Mouse (Mus musculus) gastrocnemius, adult 18-20 months (tissue): ENCODE measurements around the gene Tulp3. TPM values are rescaled to one million over a fixed set of nuclear protein-coding genes. Genes with fewer than 3 reads are reported as not detected.
A peak's percentile ranks its signal among the peaks of the same experiment; 100 is the strongest.
"Not testable (repeated sequence)": the region's sequence is repeated elsewhere in the genome, so short reads cannot be mapped to it uniquely, and the experiment has no call there.

ENCODE experiments used
- DNase-seq: peaks from one replicate; pipeline ENCODE4 v3.0.0; 2021; ENCODE audit warnings: low spot score
- total RNA-seq, 2 experiments: library from RNA; stranded (reverse); gene quantifications; 2 replicates each; pipeline ENCODE4 v1.2.3; 2021

Tulp3 gene
- total RNA-seq, 2 experiments from 2014 or later = 6.3 to 8.2 TPM

DNA sequence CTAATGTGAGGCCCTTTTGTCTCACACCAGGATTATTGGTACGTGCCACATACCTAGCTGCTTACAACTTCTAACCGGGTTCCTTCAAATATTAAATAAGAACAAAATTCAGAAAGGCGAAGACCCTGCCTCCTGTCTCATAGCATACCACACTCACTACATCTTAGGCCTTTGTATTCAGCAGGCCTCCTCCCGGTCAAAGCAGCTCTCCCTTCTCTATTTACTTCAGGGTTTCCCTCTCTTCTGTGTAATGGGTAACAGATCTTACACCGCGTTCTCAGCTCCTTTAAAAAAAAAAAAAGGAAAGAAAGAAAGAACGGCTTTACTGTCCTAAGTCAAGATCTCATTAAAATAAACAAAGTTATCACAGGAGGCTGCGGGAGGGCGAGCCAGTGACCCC lies 6.2 kb upstream of the Tulp3 start:
- no peak for DNase-seq

GRCm38 (mm10) chr6:128358999-128359398 lies 3.3 kb upstream of the Tulp3 start:
- peak; percentile 59 for DNase-seq

DNA sequence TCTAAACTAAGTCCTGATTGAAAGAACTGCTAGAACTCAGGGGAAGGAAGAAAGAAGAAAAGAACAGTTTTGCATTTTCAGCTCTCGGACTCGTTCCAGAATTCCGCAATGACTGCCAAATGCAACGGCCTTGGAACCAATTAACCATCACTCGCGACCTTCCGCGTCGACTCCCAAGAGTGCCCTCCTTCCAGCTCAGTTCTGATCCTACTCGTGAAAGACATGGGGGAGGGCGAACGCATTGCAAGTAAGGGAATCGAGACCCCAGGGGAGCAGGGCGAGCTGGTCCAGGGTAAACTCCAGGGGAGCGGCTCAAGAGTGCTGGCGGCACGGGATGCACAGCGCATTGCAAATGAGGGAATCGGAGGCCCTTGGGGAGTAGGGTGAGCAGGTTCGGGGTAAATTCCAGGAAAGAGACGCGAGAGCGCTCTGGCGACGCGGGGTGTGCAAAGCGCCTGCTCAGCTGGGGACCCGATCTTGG lies 410 bp downstream of the Tulp3 start:
- peak; percentile 27 for DNase-seq

DNA sequence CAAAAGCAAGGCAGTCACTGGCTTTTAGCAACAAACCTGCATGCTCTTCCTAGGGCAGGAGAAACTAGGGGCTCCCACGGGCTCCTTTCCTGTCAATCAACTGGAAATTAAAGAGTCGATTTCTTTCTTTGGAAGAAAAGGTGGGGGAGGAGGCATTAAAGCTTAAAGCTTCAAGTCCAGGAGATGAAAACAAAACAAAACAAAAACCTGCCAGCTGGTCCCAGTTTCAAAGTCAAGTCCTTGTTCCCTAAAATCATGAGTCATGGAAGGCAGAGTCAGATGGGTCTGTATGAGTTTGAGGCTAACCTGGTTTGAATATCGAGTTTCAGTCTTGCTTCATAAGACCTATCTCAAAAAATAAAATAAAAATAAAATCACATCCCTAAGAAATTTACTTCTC lies 1.5 kb downstream of the Tulp3 start:
- DNase-seq = no peak

GRCm38 (mm10) chr6:128349711-128350110 lies 5.9 kb downstream of the Tulp3 start:
- DNase-seq = no peak

DNA sequence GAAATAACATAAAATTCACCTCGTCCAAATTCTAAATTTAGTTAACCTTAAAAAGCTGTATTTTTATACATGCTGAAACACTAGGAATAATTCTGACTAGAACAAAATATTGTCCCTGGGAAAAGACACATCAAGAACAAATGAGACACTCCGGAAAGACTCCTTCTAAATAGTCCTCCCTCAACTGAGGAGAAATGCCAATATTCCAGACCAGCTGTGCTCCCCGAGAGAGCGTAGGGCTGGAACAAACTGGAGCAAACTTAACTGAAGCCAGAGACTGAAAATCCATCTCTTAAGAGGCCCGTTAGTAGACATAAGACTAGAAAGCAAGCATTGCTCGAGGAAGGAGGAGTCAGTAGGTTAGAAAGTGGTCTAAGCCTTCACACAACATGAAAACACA lies 8.9 kb downstream of the Tulp3 start:
- DNase-seq = peak; percentile 32

DNA sequence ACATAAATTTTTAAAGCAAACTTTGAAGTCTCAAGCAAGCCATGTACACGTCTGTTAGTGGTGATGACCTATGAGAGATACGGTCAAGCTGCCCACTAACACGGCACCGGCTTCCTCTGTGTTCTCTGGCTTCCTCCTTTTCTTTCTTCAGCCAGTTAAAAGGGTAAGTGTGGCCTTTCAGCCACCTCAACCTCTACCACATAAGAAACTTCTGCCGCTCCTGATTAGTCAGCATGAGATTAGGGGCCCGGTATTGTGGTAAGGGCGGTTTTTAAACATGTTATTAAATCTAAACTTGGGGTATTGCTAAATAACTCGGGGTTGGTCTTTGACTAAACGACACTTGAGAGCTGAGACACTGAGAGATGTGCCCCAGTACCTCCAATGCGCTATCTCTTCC lies 10.0 kb downstream of the Tulp3 start:
- no peak for DNase-seq

DNA sequence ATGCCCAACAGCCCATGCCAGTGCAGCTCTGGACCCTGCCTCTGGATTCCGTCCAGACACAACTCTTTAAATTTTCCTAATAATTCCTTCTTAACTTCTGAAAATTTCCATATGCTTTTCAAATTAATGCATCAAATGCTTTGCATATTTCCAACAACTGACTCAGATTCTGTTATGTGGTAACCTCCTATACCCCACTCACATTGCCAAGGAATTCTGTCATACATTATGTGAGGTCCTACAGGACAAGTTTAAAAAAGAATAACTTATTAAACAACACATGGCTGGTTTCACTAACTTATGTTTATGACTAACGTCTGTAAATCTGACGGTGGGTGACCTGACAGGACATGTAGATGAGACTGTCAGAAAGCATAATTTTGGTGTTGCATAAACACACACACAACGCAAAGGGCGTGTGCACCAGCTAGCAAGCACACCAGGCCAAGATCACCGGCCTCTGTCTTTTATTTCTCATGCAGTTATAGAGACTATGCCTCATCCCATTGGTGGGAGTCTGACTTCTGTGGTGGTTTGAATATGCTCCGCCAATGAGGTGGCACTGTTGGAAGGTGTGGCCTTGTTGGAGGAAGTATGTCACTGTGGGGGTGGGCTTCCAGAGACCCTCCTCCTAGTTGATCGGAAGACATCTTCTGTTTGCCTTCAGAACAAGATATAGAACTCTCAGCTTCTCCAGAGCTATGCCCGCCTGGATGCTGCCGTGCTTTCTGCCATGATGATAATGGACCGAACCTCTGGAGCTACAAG lies 13.5 kb downstream of the Tulp3 start:
- DNase-seq = no peak

GRCm38 (mm10) chr6:128338876-128339275 lies 16.8 kb downstream of the Tulp3 start:
- DNase-seq = no peak

GRCm38 (mm10) chr6:128337467-128337866 lies 18.2 kb downstream of the Tulp3 start:
- no peak for DNase-seq

DNA sequence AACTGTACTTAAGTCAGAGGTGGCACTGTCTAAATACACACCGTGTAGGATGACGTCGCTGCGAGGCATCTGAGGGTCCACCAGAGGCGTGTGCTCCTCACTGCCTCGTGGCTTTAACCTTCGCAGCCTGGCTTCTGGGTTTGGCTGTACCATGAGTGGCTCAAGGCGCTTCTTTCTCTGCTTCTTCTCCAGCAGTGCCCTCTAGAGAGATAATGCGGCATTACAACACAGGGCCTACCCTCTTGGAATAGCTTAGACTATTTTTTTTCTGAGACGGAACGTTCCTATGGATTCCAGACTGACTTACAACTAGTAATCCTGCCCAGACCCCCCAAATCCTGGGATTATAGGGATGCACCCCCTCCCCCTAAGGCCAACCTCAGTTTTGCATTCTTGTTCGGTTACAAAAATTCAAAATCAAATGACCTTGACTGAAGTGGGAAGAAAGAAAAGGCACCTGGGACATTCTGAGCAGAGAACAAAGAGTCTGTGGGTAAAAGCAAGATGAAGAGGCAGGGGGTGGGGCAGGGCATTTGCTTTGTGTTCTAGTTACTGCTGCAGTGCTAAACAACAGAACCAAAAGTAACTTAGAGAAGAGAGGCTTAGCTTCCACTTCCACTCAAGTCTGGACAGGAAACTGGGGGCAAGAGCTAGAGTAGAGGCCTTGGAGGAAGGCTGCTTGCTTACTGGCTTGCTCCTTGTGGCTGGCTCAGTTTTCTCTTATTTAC lies 21.1 kb downstream of the Tulp3 start:
- peak; percentile 72 for DNase-seq

GRCm38 (mm10) chr6:128318317-128318716 lies 37.3 kb downstream of the Tulp3 start:
- DNase-seq = peak; percentile 68

- no peak for DNase-seq
These were observed 40.1 kb downstream of the Tulp3 start for GRCm38 (mm10) chr6:128315597-128315996.

GRCm38 (mm10) chr6:128314796-128315195 lies 40.9 kb downstream of the Tulp3 start:
- no peak for DNase-seq

GRCm38 (mm10) chr6:128308311-128308710 lies 47.3 kb downstream of the Tulp3 start:
- DNase-seq = peak; percentile 68

DNA sequence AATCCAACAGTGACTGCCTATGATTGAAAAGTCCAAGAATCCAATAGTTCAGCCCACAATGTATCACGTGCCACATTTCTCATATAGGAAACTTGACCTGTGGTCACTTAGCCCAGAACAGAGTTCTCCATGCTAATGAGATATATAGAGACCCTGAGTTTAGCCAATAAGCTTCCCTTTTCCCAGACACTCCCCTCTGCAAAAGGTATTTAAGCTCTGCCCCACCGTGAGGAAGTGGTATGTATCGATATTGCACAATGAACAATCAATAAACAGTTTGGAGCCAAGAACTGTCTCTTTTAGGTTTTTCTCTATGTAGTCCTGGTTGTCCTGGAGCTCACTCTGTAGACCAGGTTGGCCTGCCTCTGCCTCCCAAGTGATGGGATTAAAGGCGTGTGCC lies 50.9 kb downstream of the Tulp3 start:
- no peak for DNase-seq

DNA sequence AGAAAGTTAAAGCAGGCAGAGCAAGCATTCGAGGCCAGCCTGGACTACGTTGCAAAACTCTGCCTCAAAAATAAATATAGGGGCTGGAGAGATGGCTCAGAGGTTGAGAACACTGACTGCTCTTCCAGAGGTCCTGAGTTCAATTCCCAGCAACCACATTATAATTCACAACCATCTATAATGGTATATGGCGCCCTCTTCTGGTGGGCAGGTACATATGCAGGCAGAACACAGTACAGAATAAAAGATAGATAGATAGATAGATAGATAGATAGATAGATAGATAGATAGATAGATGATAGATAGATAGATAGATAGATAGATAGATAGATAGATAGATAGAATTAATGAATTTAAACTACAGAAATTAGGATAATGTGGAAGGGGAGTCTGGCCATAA lies 53.0 kb downstream of the Tulp3 start:
- not testable (repeated sequence) for DNase-seq

- no peak for DNase-seq
These were observed 53.8 kb downstream of the Tulp3 start for GRCm38 (mm10) chr6:128301891-128302290.

GRCm38 (mm10) chr6:128301458-128301857 lies 54.2 kb downstream of the Tulp3 start:
- no peak for DNase-seq

- DNase-seq = peak; percentile 64
These were observed 55.3 kb downstream of the Tulp3 start, which contains the start of gene Tead4 for GRCm38 (mm10) chr6:128300134-128301001. Tead4 (minus strand) TSS chr6:128300823.

DNA sequence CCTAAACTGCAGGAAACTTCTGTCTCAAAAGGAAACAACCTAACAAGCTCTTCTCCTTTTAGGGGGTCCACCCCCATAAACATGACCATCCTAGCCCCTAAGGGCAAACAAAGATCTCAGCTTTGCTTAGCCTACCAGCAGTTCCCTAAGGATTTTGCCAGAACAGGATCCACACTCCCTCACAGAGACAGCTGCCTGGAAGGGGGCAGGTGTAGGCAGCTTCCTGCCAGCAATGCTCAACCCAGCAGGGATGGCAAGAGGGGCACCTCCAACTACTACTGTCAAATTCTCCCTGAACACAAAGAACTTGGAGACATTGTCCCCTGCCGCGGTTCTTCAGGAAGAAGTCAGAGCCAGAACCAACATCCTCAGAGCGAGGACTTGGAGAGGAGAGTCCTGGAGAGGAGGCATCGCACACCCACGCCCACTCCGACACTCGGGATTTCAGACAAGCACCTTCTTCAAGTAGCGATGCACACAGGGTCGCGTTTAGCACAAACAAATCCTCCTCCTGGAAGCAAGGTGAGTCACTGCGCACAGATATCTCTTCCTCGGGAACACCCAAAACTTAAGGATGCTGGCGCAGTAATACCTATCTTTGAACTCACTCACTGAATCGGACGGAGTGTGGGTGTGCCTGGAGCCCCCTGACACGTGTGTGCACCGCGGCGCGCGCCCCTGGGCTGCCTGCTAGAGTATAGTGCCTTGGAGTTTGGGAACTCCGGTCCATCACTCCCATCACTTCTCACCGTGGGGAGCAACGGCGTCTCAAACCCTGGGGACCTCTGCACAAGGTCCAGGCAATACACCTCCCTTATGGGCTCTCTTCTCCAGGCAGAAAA lies 56.1 kb downstream of the Tulp3 start:
- DNase-seq = no peak
